Mouse (Mus musculus) right cerebral cortex, postnatal 4 days (tissue): ENCODE results near the gene Phka2.

Source experiments
- DNase-seq: peaks from one replicate; pipeline ENCODE4 v3.0.0-alpha.2; 2022

Phka2 gene

GRCm38 (mm10) chrX:160601053-160601452 is 99.1 kb downstream of the Phka2 start:
- DNase-seq = no peak

GRCm38 (mm10) chrX:160602770-160603169 is 100.8 kb downstream of the Phka2 start:
- no peak for DNase-seq

GRCm38 (mm10) chrX:160603316-160603715 is 101.3 kb downstream of the Phka2 start:
- no peak for DNase-seq

- DNase-seq = no peak
Measured at GRCm38 (mm10) chrX:160603981-160604541, 102.1 kb downstream of the Phka2 start.

GRCm38 (mm10) chrX:160609849-160610248 is 107.9 kb downstream of the Phka2 start:
- DNase-seq = no peak

GRCm38 (mm10) chrX:160610482-160610881 is 108.5 kb downstream of the Phka2 start:
- DNase-seq = no peak

- no peak for DNase-seq
Measured at GRCm38 (mm10) chrX:160610882-160611644, 109.1 kb downstream of the Phka2 start.
